Mouse (Mus musculus): ENCODE data around the gene Gm4779. TPM values are rescaled to one million over a fixed set of nuclear protein-coding genes. Genes with fewer than 3 reads are reported as not detected.

The Gm4779 gene
- total and polyA plus RNA-seq, 3 experiments: not detected

DNA sequence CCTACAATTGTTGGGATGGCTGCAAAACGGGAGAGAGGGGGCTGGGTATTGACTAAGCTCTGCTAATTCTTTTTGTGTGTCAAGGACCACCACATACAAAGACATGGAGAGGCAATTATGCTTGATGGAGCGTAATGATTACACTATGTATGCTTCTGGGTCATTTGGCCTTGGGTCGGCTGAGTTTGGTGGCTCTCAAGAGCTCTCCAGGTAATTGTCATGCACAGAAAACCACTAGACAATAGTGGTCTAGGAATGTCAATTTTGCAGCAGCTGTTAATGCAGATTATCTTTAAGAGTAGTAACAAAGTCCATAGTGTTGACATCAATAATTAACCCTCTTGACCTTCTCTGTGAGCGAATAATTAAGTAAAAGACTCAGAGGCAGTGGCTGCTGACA is 44.1 kb downstream of the Gm4779 start:
- DNase-seq (ENCODE audit: extremely low read depth): no peak
- Histone ChIP-seq H3K4me2 (ENCODE audit: insufficient read depth, low read depth, poor library complexity, severe bottlenecking) (no peak overlapping the region), H3K79me2 (replicated peaks; ENCODE audit: control insufficient read depth, extremely low read depth, insufficient read depth, poor library complexity, severe bottlenecking) (no peaks in the 10 kb centered on the region), H3K9ac (ENCODE audit: insufficient read depth, low read depth) (no peak overlapping the region), H3K27ac (ENCODE audit: insufficient read depth, low read depth) (no peak overlapping the region), H3K27me3 (replicated peaks) (no peaks in the 10 kb centered on the region), H3K36me3 (replicated peaks in 1 of 2; ENCODE audit: control insufficient read depth in 1 of 2, insufficient read depth in 1 of 2, low read length in 1 of 2) (no peaks in the 10 kb centered on the region), H3K4me1 (ENCODE audit: control insufficient read depth in 1 of 2, insufficient read depth in 2 of 2) (peaks cover 0 to 16% of the 10 kb centered on the region in 2 experiments; a peak in 2 of 4 replicates), H3K9me3 (replicated peaks; ENCODE audit: low read length) (no peaks in the 10 kb centered on the region), H3K4me3 (replicated peaks in 1 of 3; ENCODE audit: low read depth in 2 of 3, low read length in 2 of 3, poor library complexity in 1 of 3) (no peak overlapping the region)
- no peak for TF ChIP-seq TCF12 (IDR thresholded peaks at IDR 0.05; ENCODE audit: low read depth, low read length)
- no peak for TF ChIP-seq MYC (IDR thresholded peaks at IDR 0.05; ENCODE audit: low read depth, low read length)
- no peak for TF ChIP-seq ZC3H11A (IDR thresholded peaks at IDR 0.05; ENCODE audit: low read depth, low read length)
- no peak for TF ChIP-seq IRF4 (IDR thresholded peaks at IDR 0.05; ENCODE audit: low read depth, low read length)
- TF ChIP-seq NELFE (IDR thresholded peaks at IDR 0.05; ENCODE audit: low read depth, low read length): no peak
- in situ Hi-C loops (cut with MboI; ENCODE audit: low pct_ligation_motif_present, low pct_unique_long_range_greater_than_20kb, low sequenced_read_pairs) (no loop called here), dilution Hi-C loops (cut with MboI; ENCODE audit: extremely low pct_ligation_motif_present, extremely low pct_unique_long_range_greater_than_20kb, low sequenced_read_pairs) (no loop called here)

- Histone ChIP-seq H3K27me3 (replicated peaks) (no peaks in the 10 kb centered on the region), H3K4me3 (replicated peaks in 1 of 3; ENCODE audit: low read depth in 2 of 3, low read length in 2 of 3, poor library complexity in 1 of 3) (no peak overlapping the region), H3K79me2 (replicated peaks; ENCODE audit: control insufficient read depth, extremely low read depth, insufficient read depth, poor library complexity, severe bottlenecking) (no peaks in the 10 kb centered on the region), H3K4me1 (ENCODE audit: control insufficient read depth in 1 of 2, insufficient read depth in 2 of 2) (peaks cover 0 to 21% of the 10 kb centered on the region in 2 experiments; a peak in 2 of 4 replicates), H3K9ac (ENCODE audit: insufficient read depth, low read depth) (no peak overlapping the region), H3K4me2 (ENCODE audit: insufficient read depth, low read depth, poor library complexity, severe bottlenecking) (no peak overlapping the region), H3K36me3 (replicated peaks in 1 of 2; ENCODE audit: control insufficient read depth in 1 of 2, insufficient read depth in 1 of 2, low read length in 1 of 2) (no peaks in the 10 kb centered on the region), H3K9me3 (replicated peaks; ENCODE audit: low read length) (no peaks in the 10 kb centered on the region), H3K27ac (ENCODE audit: insufficient read depth, low read depth) (no peak overlapping the region)
- no peak for DNase-seq (ENCODE audit: extremely low read depth)
- dilution Hi-C loops (cut with MboI; ENCODE audit: extremely low pct_ligation_motif_present, extremely low pct_unique_long_range_greater_than_20kb, low sequenced_read_pairs): no loop called here
- TF ChIP-seq SIN3A (IDR thresholded peaks at IDR 0.05; ENCODE audit: low read length): no peak
- TF ChIP-seq POLR2A (IDR thresholded peaks at IDR 0.05; ENCODE audit: low read depth, low read length): no peak
- TF ChIP-seq NRF1 (IDR thresholded peaks at IDR 0.05; ENCODE audit: low read depth, low read length): no peak
- TF ChIP-seq CHD2 (IDR thresholded peaks at IDR 0.05; ENCODE audit: low read length): no peak
- no peak for TF ChIP-seq ZNF384 (IDR thresholded peaks at IDR 0.05; ENCODE audit: low read depth, low read length)
- in situ Hi-C loops (cut with MboI; ENCODE audit: low pct_ligation_motif_present, low pct_unique_long_range_greater_than_20kb, low sequenced_read_pairs): no loop called here
Observed at GRCm38 (mm10) chrX:101741064-101741433, 53.2 kb downstream of the Gm4779 start.

- no peak overlapping the region for H3K27ac ChIP-seq (ENCODE audit: insufficient read depth, low read depth)
- H3K36me3 ChIP-seq (replicated peaks in 1 of 2; ENCODE audit: control insufficient read depth in 1 of 2, insufficient read depth in 1 of 2, low read length in 1 of 2): no peaks in the 10 kb centered on the region
- H3K79me2 ChIP-seq (replicated peaks; ENCODE audit: control insufficient read depth, extremely low read depth, insufficient read depth, poor library complexity, severe bottlenecking): no peaks in the 10 kb centered on the region
- no peak overlapping the region for H3K9ac ChIP-seq (ENCODE audit: insufficient read depth, low read depth)
- no peaks in the 10 kb centered on the region for H3K27me3 ChIP-seq (replicated peaks)
- dilution Hi-C loops (cut with MboI; ENCODE audit: extremely low pct_ligation_motif_present, extremely low pct_unique_long_range_greater_than_20kb, low sequenced_read_pairs) (no loop called here), in situ Hi-C loops (cut with MboI; ENCODE audit: low pct_ligation_motif_present, low pct_unique_long_range_greater_than_20kb, low sequenced_read_pairs) (no loop called here)
- DNase-seq (ENCODE audit: extremely low read depth): no peak
- no peaks in the 10 kb centered on the region for H3K9me3 ChIP-seq (replicated peaks; ENCODE audit: low read length)
- TF ChIP-seq ETS1 (conservative IDR thresholded peaks at IDR 0.05; ENCODE audit: low read depth, low read length) (no peak), NRF1 (IDR thresholded peaks at IDR 0.05; ENCODE audit: low read depth, low read length) (no peak), NELFE (IDR thresholded peaks at IDR 0.05; ENCODE audit: low read depth, low read length) (no peak), MYC (IDR thresholded peaks at IDR 0.05; ENCODE audit: low read depth, low read length) (no peak), SIN3A (IDR thresholded peaks at IDR 0.05; ENCODE audit: low read length) (no peak)
- H3K4me1 ChIP-seq (ENCODE audit: control insufficient read depth in 1 of 2, insufficient read depth in 2 of 2): peaks cover 0 to 27% of the 10 kb centered on the region in 2 experiments; a peak in 2 of 4 replicates
- H3K4me3 ChIP-seq (replicated peaks in 1 of 3; ENCODE audit: low read depth in 2 of 3, low read length in 2 of 3, poor library complexity in 1 of 3): no peak overlapping the region
- H3K4me2 ChIP-seq (ENCODE audit: insufficient read depth, low read depth, poor library complexity, severe bottlenecking): no peak overlapping the region
Observed at GRCm38 (mm10) chrX:101740335-101741063, 53.7 kb downstream of the Gm4779 start.

Other genes starting within 250 kb of the Gm4779 start
- 49.9 and 55.4 TPM in 2 replicates for gene Ogt, start 154.4 kb downstream of the Gm4779 start, total RNA-seq (2012; rRNA removed)
- 62.8 and 70.1 TPM in 2 replicates for gene Ogt, start 154.4 kb downstream of the Gm4779 start, total RNA-seq (2014; rRNA removed)
- 56.6 and 62.3 TPM in 2 replicates for gene Ogt, start 154.4 kb downstream of the Gm4779 start, polyA plus RNA-seq (2012; ENCODE audit: insufficient read length, low read depth)
- gene Cxcr3, start 60.2 kb downstream of the Gm4779 start, total RNA-seq (2012; rRNA removed): not detected in 2 replicates
- gene Cxcr3, start 60.2 kb downstream of the Gm4779 start, total RNA-seq (2014; rRNA removed): not detected in 2 replicates
- not detected in 2 replicates for gene Cxcr3, start 60.2 kb downstream of the Gm4779 start, polyA plus RNA-seq (2012; ENCODE audit: insufficient read length, low read depth)
- not detected in 2 replicates for gene 8030474K03Rik, start 233 bp upstream of the Gm4779 start, total RNA-seq (2012; rRNA removed)
- gene 8030474K03Rik, start 233 bp upstream of the Gm4779 start, total RNA-seq (2014; rRNA removed): not detected in 2 replicates
- gene 8030474K03Rik, start 233 bp upstream of the Gm4779 start, polyA plus RNA-seq (2012; ENCODE audit: insufficient read length, low read depth): not detected in 2 replicates
- under 0.01 and 0.17 TPM in 2 replicates for gene Nhsl2, start 55.0 kb upstream of the Gm4779 start, total RNA-seq (2012; rRNA removed)
- 0.01 TPM in 1 of 2 replicates, not detected in the other for gene Nhsl2, start 55.0 kb upstream of the Gm4779 start, total RNA-seq (2014; rRNA removed)
- 0.10 and 0.19 TPM in 2 replicates for gene Nhsl2, start 55.0 kb upstream of the Gm4779 start, polyA plus RNA-seq (2012; ENCODE audit: insufficient read length, low read depth)

Measured in CH12.LX (cell line).